Mouse (Mus musculus): ENCODE measurements around the gene Suclg2. TPM values are rescaled to one million over a fixed set of nuclear protein-coding genes. Genes with fewer than 3 reads are reported as not detected.
A peak's percentile ranks its signal among the peaks of the same experiment; 100 is the strongest.

Suclg2 gene
- total RNA-seq, 1 experiment from 2014 or later = 124 TPM

- no peak for ATAC-seq (replicated peaks; ENCODE audit: low read depth, poor library complexity, severe bottlenecking)
Measured at GRCm38 (mm10) chr6:95485791-95486190, 232.8 kb downstream of the Suclg2 start.

GRCm38 (mm10) chr6:95484183-95484818, 234.3 kb downstream of the Suclg2 start:
- peak; percentile 67; the same call in 1 of the 2 replicates for ATAC-seq (replicated peaks; ENCODE audit: low read depth, poor library complexity, severe bottlenecking)

- ATAC-seq (replicated peaks; ENCODE audit: low read depth, poor library complexity, severe bottlenecking) = no peak
Measured at GRCm38 (mm10) chr6:95483686-95484085, 234.9 kb downstream of the Suclg2 start.

- ATAC-seq (replicated peaks; ENCODE audit: low read depth, poor library complexity, severe bottlenecking) = no peak
Measured at GRCm38 (mm10) chr6:95483127-95483526, 235.5 kb downstream of the Suclg2 start.

- ATAC-seq (replicated peaks; ENCODE audit: low read depth, poor library complexity, severe bottlenecking) = no peak
Measured at GRCm38 (mm10) chr6:95479801-95480200, 238.8 kb downstream of the Suclg2 start.

GRCm38 (mm10) chr6:95469521-95469920, 249.1 kb downstream of the Suclg2 start:
- ATAC-seq (replicated peaks; ENCODE audit: low read depth, poor library complexity, severe bottlenecking) = no peak

GRCm38 (mm10) chr6:95465322-95465721, 253.3 kb downstream of the Suclg2 start:
- no peak for ATAC-seq (replicated peaks; ENCODE audit: low read depth, poor library complexity, severe bottlenecking)

- no peak for ATAC-seq (replicated peaks; ENCODE audit: low read depth, poor library complexity, severe bottlenecking)
Measured at GRCm38 (mm10) chr6:95459372-95459771, 259.2 kb downstream of the Suclg2 start.

GRCm38 (mm10) chr6:95446151-95446550, 272.4 kb downstream of the Suclg2 start:
- no peak for ATAC-seq (replicated peaks; ENCODE audit: low read depth, poor library complexity, severe bottlenecking)

GRCm38 (mm10) chr6:95445036-95445435, 273.6 kb downstream of the Suclg2 start:
- ATAC-seq (replicated peaks; ENCODE audit: low read depth, poor library complexity, severe bottlenecking) = no peak

All from common myeloid progenitor, adult 5-6 weeks (primary cell).